Mouse (Mus musculus) embryonic facial prominence, embryonic 13.5 days (tissue): ENCODE measurements at regions not wholly inside any gene's neighbourhood (a gene's known extent, or its start where the extent isn't known, plus 50 kb on each side); places are given as distances from the start of the nearest gene placed in this dataset.

Experiments
- ATAC-seq: fragments of 200-750 bp; cut with Nextera tagmentation; 2 replicates; pipeline ENCODE4 v1.8.0; 2017; ENCODE audit warnings: low read depth; ENCODE audit not compliant: insufficient number of reproducible peaks, insufficient read depth, low FRiP score, low TSS enrichment
- H3K27ac ChIP-seq: fragments of 300-500 bp; sonication (generic); 2 replicates; pipeline ENCODE4 v1.5.1; 2015; ENCODE audit warnings: moderate library complexity, mild to moderate bottlenecking, inconsistent platforms
- H3K27me3 ChIP-seq: fragments of 300-500 bp; sonication (generic); 2 replicates; pipeline ENCODE4 v1.6.1; 2015; ENCODE audit warnings: mild to moderate bottlenecking, inconsistent platforms
- H3K36me3 ChIP-seq: fragments of 300-500 bp; sonication (generic); 2 replicates; pipeline ENCODE4 v1.6.1; 2015; ENCODE audit warnings: mild to moderate bottlenecking, inconsistent platforms
- H3K4me1 ChIP-seq: fragments of 300-500 bp; sonication (generic); 2 replicates; pipeline ENCODE4 v1.6.1; 2015; ENCODE audit warnings: inconsistent platforms
- H3K4me2 ChIP-seq: fragments of 300-500 bp; sonication (generic); 2 replicates; pipeline ENCODE4 v1.6.1; 2015; ENCODE audit warnings: moderate library complexity, mild to moderate bottlenecking, inconsistent platforms
- H3K4me3 ChIP-seq: fragments of 300-500 bp; sonication (generic); 2 replicates; pipeline ENCODE4 v1.5.1; 2015; ENCODE audit warnings: mild to moderate bottlenecking, inconsistent platforms
- H3K9ac ChIP-seq: fragments of 300-500 bp; sonication (generic); 2 replicates; pipeline ENCODE4 v1.6.1; 2015; ENCODE audit warnings: mild to moderate bottlenecking, inconsistent platforms
- H3K9me3 ChIP-seq: fragments of 300-500 bp; sonication (generic); 2 replicates; pipeline ENCODE4 v1.6.1; 2016; ENCODE audit warnings: inconsistent platforms
- WGBS: fragments of 180-500 bp; shearing (Covaris S2); methylation state at CpG from one replicate; pipeline ENCODE4 v1.1.7; 2015; ENCODE audit warnings: mixed read lengths; 5-methylcytosine and 5-hydroxymethylcytosine counted together

DNA sequence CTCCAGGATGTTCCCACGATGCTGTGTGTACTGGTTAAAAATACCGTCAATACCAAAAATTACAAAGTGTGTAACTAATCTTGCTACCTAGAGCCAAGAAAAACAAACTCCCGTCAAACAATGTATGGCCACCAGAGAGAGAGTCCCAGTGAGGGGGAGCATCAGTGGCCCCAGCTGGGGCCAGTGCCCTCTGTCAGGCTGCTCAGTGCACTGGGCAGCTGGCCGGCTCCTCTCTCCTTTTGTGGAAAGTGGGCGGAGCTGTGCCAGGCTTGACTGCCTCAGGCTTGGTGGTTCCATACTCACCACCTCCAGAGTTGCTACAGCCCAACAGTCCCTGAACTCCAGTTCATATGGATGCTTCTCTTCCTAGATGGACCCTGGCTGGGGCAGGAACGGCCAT, 53.8 kb upstream of the Sept5 start:
- no peaks in the 10 kb centered on the region for H3K36me3 ChIP-seq
- 48% methylated on average over 6 of the region's 6 CpGs for WGBS
- peaks cover 17% of the 10 kb centered on the region for H3K4me1 ChIP-seq
- no peak for ATAC-seq
- H3K27me3 ChIP-seq, result no peaks in the 10 kb centered on the region
- no peak overlapping the region for H3K4me2 ChIP-seq
- no peaks in the 10 kb centered on the region for H3K9me3 ChIP-seq
- no peak overlapping the region for H3K4me3 ChIP-seq
- no peak overlapping the region for H3K27ac ChIP-seq
- H3K9ac ChIP-seq, result no peak overlapping the region

DNA sequence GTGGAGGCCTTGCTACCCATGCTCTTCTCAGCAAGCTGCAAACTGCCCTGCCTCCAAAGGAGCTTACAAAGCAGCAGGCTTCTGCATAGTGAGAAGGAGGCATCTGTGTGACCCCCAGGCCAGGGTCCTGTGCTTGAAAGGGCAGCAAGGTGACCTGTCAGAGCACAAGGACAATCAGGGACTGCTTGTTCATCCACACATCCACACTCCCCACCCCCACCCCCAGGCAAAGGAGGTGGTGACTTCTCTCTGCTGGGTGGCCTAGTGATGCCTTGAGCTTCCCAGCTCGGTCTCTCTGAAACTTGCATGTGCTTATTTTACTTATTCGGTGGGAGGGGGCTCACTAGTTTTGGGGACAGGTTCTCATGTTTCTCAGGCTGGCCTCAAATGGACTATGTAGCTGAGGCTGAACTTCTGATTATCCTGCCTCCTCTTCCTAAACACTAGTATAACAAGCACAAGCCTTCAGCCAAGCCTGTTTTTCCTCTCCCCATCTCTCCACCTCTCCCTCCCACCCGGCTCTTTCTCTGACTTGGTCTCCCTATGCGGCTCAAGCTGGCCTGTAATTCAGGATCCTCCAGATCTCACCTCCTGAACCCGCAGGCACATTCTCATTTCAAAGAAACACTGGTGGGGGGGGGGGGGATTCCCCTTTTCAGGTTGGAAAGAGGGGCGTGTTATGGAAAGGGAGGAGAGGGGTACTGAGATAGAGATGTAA, 56.4 kb upstream of the Sept5 start:
- H3K9me3 ChIP-seq, result no peaks in the 10 kb centered on the region
- no peak overlapping the region for H3K9ac ChIP-seq
- peaks cover 17% of the 10 kb centered on the region for H3K4me1 ChIP-seq
- H3K27me3 ChIP-seq, result no peaks in the 10 kb centered on the region
- H3K27ac ChIP-seq, result peak overlapping the region; percentile 51
- H3K4me2 ChIP-seq, result no peak overlapping the region
- ATAC-seq, result 0 out of 2 replicates have a peak, but pooled peaks have one; percentile 21
- no peaks in the 10 kb centered on the region for H3K36me3 ChIP-seq
- WGBS, result 7% methylated on average over 6 of the region's 6 CpGs
- no peak overlapping the region for H3K4me3 ChIP-seq

DNA sequence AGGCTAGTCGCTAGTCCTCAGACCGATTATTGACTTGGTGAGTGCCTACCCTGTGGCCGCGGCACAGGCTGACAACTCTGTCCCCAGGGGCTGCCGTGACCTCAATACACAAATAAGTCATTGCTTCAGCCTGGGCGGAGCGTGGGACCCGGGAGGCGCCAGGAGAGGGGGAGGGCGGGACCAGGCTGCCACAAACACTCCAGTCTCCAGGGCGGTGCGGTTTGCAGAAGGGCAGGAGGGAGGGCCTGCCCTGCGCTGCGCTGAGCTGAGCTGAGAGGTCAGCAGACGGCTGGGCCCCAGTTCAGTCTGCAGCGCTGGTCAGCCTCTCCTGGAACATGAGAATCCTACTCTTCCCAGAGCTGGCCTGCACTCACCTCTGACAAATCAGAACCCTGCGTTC, 57.2 kb upstream of the Sept5 start:
- Histone ChIP-seq H3K27ac (peak overlapping the region; percentile 81), H3K27me3 (no peaks in the 10 kb centered on the region), H3K9me3 (no peaks in the 10 kb centered on the region), H3K36me3 (no peaks in the 10 kb centered on the region), H3K9ac (peak overlapping the region; percentile 60; the same call in 1 of the 2 replicates), H3K4me1 (peaks cover 17% of the 10 kb centered on the region), H3K4me2 (peak overlapping the region; percentile 65), H3K4me3 (peak overlapping the region; percentile 33)
- WGBS, result under 1% methylated on average over 17 of the region's 17 CpGs
- peak; percentile 83 for ATAC-seq

DNA sequence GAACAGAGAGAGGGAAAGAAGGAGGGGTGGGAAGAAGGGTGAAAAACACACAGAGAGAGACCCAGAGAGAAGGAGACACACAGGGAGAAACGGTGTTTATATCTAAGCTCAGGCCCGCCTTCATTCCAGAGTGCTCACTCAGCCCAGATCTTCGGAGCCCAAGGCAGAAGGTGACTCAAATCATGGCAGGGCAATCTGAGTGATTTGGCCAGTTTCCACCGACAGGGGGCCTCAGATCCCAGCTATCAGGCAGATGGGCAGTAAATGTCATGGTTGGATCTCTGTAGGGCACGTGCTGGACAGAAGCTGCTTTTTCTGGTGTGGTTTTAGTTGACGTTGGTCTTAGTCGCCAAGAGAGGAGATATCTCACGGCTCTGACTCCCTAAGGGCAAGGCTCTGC, 57.6 kb upstream of the Sept5 start:
- peak overlapping the region; percentile 33 for H3K4me3 ChIP-seq
- 4% methylated on average over 8 of the region's 8 CpGs for WGBS
- 0 out of 2 replicates have a peak, but pooled peaks have one; percentile 46 for ATAC-seq
- H3K27ac ChIP-seq, result peak overlapping the region; percentile 81
- peak overlapping the region; percentile 65 for H3K4me2 ChIP-seq
- H3K9ac ChIP-seq, result peak overlapping the region; percentile 60; the same call in 1 of the 2 replicates
- peaks cover 17% of the 10 kb centered on the region for H3K4me1 ChIP-seq
- H3K9me3 ChIP-seq, result no peaks in the 10 kb centered on the region
- no peaks in the 10 kb centered on the region for H3K27me3 ChIP-seq
- no peaks in the 10 kb centered on the region for H3K36me3 ChIP-seq

DNA sequence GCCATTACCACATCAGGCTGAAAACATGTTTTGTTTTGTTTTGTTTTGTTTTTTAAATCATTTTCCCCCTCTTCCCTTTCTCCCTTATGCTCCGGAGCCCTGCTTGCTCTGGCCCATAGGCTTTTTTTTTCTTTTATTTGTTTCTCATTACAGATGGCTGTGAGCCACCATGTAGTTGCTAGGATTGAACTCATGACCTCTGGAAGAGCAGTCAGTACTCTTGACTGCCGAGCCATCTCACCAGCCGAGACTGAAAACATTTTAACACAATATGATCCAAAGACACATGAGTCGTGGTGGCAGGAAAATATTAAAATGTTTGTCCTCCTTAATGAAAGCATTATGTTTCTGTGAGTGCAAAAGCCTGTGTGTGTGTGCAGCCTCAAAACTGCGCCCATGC, 65.8 kb upstream of the Sept5 start:
- Histone ChIP-seq H3K36me3 (no peaks in the 10 kb centered on the region), H3K4me1 (peaks cover 19% of the 10 kb centered on the region), H3K9ac (no peak overlapping the region), H3K27ac (no peak overlapping the region), H3K4me2 (peak overlapping the region; percentile 48), H3K9me3 (no peaks in the 10 kb centered on the region), H3K27me3 (no peaks in the 10 kb centered on the region), H3K4me3 (no peak overlapping the region)
- 29% methylated on average over 5 of the region's 5 CpGs for WGBS
- no peak for ATAC-seq

DNA sequence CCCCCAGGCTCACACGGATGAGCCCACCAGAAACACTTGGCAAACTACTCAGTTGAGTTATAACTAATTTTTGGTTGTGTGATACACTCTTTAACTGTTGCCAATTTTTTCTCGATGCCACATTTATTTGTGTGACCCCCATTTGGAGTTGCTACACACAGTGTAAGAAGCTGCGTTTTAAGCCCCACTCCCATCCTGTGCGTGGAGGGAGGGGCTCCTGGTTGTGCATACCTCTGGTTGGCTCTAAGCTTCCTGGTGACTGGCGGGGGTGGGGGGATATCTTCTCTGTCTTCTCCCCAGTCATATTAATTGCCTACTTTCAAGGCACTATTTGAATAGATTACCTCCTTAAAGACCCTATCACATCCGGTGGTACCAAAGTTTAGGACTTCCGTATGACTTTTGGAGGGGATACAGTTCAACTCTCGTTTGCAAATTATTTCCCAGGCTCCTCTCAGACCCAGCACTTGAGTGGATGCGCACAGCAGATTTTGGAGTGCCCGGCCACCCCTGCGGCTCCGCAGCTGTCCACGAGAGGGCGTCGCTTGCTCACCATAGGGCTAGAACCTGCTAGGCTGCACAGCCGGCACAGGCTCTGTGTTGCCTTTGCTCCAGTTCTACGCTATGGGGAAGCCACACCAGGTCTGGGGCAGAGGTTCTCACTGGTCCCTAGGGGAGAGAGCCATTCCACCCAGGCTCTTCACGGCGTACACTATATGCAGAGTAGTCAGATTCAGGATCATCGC, 66.5 kb upstream of the Sept5 start:
- Histone ChIP-seq H3K4me3 (0 out of 2 replicates have a peak overlapping the region, but pooled peaks have one; percentile 8), H3K4me1 (peaks cover 19% of the 10 kb centered on the region), H3K9me3 (no peaks in the 10 kb centered on the region), H3K4me2 (peak overlapping the region; percentile 48), H3K27ac (no peak overlapping the region), H3K27me3 (no peaks in the 10 kb centered on the region), H3K36me3 (no peaks in the 10 kb centered on the region), H3K9ac (0 out of 2 replicates have a peak overlapping the region, but pooled peaks have one; percentile 17)
- WGBS, result 9% methylated on average over 20 of the region's 20 CpGs
- no peak for ATAC-seq

DNA sequence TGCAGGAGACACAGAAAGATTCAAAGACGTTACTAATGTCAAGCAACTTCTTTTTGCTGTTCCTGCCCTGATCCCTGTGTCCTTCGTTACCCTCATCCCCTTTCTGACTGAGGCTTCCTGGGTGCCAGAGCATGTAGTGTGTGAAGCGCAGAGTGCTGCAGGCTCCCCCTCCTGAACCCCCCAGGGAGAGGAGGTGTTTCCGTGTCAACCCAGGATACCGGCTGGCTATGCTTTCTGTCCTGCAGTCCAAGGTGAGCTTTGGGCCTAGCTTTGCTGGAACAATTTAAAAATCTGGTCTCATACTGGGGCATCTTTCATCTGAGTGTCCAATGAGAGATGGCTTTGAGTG, 67.0 kb upstream of the Sept5 start:
- ATAC-seq, result no peak
- Histone ChIP-seq H3K4me1 (peaks cover 19% of the 10 kb centered on the region), H3K9me3 (no peaks in the 10 kb centered on the region), H3K27me3 (no peaks in the 10 kb centered on the region), H3K4me3 (0 out of 2 replicates have a peak overlapping the region, but pooled peaks have one; percentile 8), H3K9ac (no peak overlapping the region), H3K4me2 (peak overlapping the region; percentile 48), H3K27ac (no peak overlapping the region), H3K36me3 (no peaks in the 10 kb centered on the region)
- WGBS, result 56% methylated on average over 5 of the region's 5 CpGs

DNA sequence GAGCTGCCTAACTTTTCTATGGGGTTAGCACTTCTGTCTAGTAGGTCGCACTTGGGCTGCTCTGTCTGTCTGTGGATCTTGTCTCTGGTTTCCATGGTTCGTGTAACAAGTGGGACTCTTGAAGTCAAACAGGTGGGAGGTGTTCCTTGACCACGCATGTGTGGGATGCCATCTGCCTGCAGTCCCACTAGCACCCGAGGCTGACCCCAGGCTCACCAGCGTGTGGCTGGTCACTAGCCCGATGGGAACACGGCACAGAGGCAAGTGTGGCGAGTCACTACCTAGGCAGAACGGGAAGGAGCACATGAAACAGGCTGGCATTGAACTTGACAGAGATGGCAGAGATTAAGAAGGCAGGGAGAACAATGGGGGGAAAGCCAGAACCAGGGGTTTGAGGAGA, 72.5 kb upstream of the Cldn5 start:
- Histone ChIP-seq H3K27ac (no peak overlapping the region), H3K4me2 (no peak overlapping the region), H3K27me3 (no peaks in the 10 kb centered on the region), H3K36me3 (no peaks in the 10 kb centered on the region), H3K4me3 (no peak overlapping the region), H3K9ac (no peak overlapping the region), H3K4me1 (no peaks in the 10 kb centered on the region), H3K9me3 (no peaks in the 10 kb centered on the region)
- WGBS, result 64% methylated on average over 9 of the region's 9 CpGs
- ATAC-seq, result no peak

DNA sequence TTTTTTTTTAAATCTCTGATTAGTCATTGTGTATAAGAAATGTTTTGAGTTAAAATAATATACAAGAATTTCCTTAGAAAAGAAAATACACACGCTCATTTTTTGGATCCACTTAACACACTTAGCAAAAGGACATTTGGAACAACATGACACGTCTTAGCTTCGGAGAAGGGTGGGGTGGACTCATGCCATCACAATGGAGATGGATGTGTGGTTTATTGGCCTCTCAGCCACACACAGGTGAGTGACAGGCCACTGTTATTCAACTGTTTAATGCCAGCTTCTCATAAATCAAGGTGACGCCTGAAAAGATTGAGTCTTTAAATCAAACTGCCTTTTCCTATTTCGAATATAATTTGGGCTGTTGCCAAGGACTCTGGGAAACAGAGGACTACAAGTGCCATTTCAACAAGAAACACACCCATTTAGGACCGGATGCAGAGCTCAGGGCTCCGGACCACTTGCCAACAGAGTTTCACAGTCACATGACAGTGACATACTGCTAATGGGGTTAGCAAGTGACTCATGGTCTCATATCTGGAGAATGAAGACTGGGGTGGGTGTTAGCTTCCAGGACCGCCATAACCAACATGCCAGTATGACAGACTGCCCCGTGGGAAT, 71.5 kb upstream of the Cldn5 start:
- H3K4me1 ChIP-seq, result no peaks in the 10 kb centered on the region
- no peak overlapping the region for H3K4me2 ChIP-seq
- 76% methylated on average over 9 of the region's 9 CpGs for WGBS
- H3K9me3 ChIP-seq, result no peaks in the 10 kb centered on the region
- ATAC-seq, result no peak
- no peaks in the 10 kb centered on the region for H3K27me3 ChIP-seq
- no peak overlapping the region for H3K4me3 ChIP-seq
- H3K9ac ChIP-seq, result no peak overlapping the region
- H3K27ac ChIP-seq, result no peak overlapping the region
- H3K36me3 ChIP-seq, result no peaks in the 10 kb centered on the region

DNA sequence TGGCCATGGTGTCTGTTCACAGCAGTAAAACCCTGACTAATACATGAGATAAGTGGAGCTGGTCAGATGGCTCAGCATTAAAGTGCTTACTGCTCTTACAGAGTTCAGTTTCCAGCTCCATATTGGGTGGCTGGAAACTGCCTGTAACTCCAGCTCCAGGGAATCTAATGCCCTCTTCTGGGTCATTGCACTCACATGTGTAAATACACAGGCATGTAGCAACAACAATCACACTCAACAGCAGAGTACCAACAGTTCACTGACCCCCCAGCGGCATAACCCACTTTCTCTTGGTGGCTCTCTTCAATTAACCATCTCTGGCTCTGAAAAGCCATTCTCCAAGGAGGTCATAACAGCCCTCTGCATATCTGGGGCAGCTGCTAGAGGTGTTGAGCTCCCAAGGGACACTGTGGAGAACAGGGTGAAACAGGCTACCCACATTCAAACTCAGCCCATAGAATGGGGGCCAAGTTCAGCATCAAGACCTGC, 65.0 kb upstream of the Cldn5 start:
- H3K9me3 ChIP-seq, result no peaks in the 10 kb centered on the region
- H3K27ac ChIP-seq, result no peak overlapping the region
- no peaks in the 10 kb centered on the region for H3K27me3 ChIP-seq
- no peak for ATAC-seq
- H3K4me1 ChIP-seq, result no peaks in the 10 kb centered on the region
- no peak overlapping the region for H3K9ac ChIP-seq
- no peak overlapping the region for H3K4me3 ChIP-seq
- H3K4me2 ChIP-seq, result no peak overlapping the region
- no peaks in the 10 kb centered on the region for H3K36me3 ChIP-seq
- WGBS, result 90% methylated on average over 1 of the region's 1 CpGs

DNA sequence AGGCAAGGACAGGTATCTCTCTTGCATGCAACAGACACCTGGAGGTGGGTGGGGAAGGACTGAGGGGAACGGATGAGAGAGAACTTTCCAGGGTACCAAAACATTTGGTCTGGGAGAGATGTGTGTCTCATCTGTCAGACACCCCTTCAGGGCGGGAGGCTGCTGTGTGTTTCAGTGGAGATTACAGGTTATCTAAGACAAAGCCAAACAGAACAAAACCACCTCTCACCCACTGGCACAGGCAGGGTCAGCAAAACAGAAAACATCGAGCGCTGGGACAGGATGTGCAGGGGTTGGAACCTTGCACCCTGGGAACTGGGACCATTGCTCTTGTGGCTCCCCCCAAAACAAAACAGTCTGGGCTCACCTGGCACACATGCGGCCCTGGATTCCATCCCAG, 63.6 kb upstream of the Cldn5 start:
- Histone ChIP-seq H3K36me3 (no peaks in the 10 kb centered on the region), H3K4me1 (no peaks in the 10 kb centered on the region), H3K4me3 (no peak overlapping the region), H3K9ac (no peak overlapping the region), H3K27ac (no peak overlapping the region), H3K4me2 (no peak overlapping the region), H3K27me3 (no peaks in the 10 kb centered on the region), H3K9me3 (no peaks in the 10 kb centered on the region)
- no peak for ATAC-seq
- 59% methylated on average over 5 of the region's 5 CpGs for WGBS
